Mouse (Mus musculus) limb, embryonic 12.5 days (tissue): ENCODE results near the gene Asic2. TPM values are rescaled to one million over a fixed set of nuclear protein-coding genes. Genes with fewer than 3 reads are reported as not detected.

Source experiments
- ATAC-seq: fragments of 200-750 bp; cut with Nextera tagmentation; 2 replicates; pipeline ENCODE4 v1.8.0; 2017; ENCODE audit warnings: low read depth, moderate TSS enrichment; ENCODE audit not compliant: insufficient number of reproducible peaks, insufficient read depth, low FRiP score, low TSS enrichment
- H3K27ac ChIP-seq: fragments of 300-500 bp; sonication (generic); 2 replicates; pipeline ENCODE4 v1.5.1; 2016; ENCODE audit warnings: mild to moderate bottlenecking, moderate library complexity
- H3K27me3 ChIP-seq: fragments of 300-500 bp; sonication (generic); 2 replicates; pipeline ENCODE4 v1.6.1; 2016; ENCODE audit warnings: mild to moderate bottlenecking, moderate library complexity
- H3K36me3 ChIP-seq: fragments of 300-500 bp; sonication (generic); 2 replicates; pipeline ENCODE4 v1.6.1; 2016; ENCODE audit warnings: mild to moderate bottlenecking, moderate library complexity
- H3K4me1 ChIP-seq: fragments of 300-500 bp; sonication (generic); replicated peaks from 2 replicates; pipeline ENCODE4 v1.6.1; 2016
- H3K4me2 ChIP-seq: fragments of 300-500 bp; sonication (generic); 2 replicates; pipeline ENCODE4 v1.6.1; 2016; ENCODE audit warnings: mild to moderate bottlenecking, moderate library complexity
- H3K4me3 ChIP-seq: fragments of 300-500 bp; sonication (generic); replicated peaks from 2 replicates; pipeline ENCODE4 v1.5.1; 2016; ENCODE audit warnings: mild to moderate bottlenecking
- H3K9ac ChIP-seq: fragments of 300-500 bp; sonication (generic); replicated peaks from 2 replicates; pipeline ENCODE4 v1.6.1; 2016; ENCODE audit warnings: mild to moderate bottlenecking, moderate library complexity
- H3K9me3 ChIP-seq: fragments of 300-500 bp; sonication (generic); 2 replicates; pipeline ENCODE4 v1.6.1; 2016; ENCODE audit warnings: mild to moderate bottlenecking, moderate library complexity
- WGBS: fragments of 180-500 bp; shearing (Covaris S2); methylation state at CpG from one replicate; pipeline ENCODE4 v1.1.7; 2016; 5-methylcytosine and 5-hydroxymethylcytosine counted together
- polyA plus RNA-seq: library from polyadenylated mRNA; unstranded; fragments of >200 nt; fragmentation: Nextera tagmentation; extraction: Ambion mirVana; gene quantifications from 2 replicates; pipeline ENCODE4 v1.2.1, GENCODE M21; 2016

The Asic2 gene
- polyA plus RNA-seq, 1 experiment from 2014 or later = 0.51 TPM

GRCm38 (mm10) chr11:81055446-81056145 is 912.7 kb downstream of the Asic2 start:
- no peak overlapping the region for H3K4me2 ChIP-seq
- no peak overlapping the region for H3K4me3 ChIP-seq
- no peak overlapping the region for H3K9ac ChIP-seq
- no peak for ATAC-seq
- H3K36me3 ChIP-seq = no peaks in the 10 kb centered on the region
- no peaks in the 10 kb centered on the region for H3K9me3 ChIP-seq
- WGBS = 64% methylated on average over 12 of the region's 12 CpGs
- no peaks in the 10 kb centered on the region for H3K27me3 ChIP-seq
- no peaks in the 10 kb centered on the region for H3K4me1 ChIP-seq
- H3K27ac ChIP-seq = no peak overlapping the region

DNA sequence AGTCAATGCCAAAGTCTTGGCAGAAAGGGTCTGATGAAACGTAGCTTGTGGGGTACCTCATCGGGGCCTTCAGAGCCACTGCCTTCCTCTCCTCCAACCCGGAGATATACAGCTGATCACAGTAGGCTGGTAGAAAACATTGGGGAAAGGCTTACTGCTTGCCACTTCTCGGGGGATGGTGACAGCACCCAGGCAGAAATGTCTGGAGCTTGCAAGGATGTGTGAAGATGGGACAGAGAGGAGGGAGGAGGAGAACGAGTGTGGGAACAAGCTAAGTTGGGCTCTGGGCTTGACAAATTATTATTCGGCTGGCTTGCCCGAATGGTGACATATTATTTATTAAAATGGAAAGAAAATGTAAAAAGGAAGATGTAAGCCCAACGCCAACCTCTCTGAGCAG is 914.4 kb downstream of the Asic2 start:
- no peaks in the 10 kb centered on the region for H3K27me3 ChIP-seq
- no peak for ATAC-seq
- H3K9me3 ChIP-seq = no peaks in the 10 kb centered on the region
- H3K36me3 ChIP-seq = no peaks in the 10 kb centered on the region
- no peaks in the 10 kb centered on the region for H3K4me1 ChIP-seq
- no peak overlapping the region for H3K9ac ChIP-seq
- no peak overlapping the region for H3K4me2 ChIP-seq
- 89% methylated on average over 8 of the region's 8 CpGs for WGBS
- no peak overlapping the region for H3K4me3 ChIP-seq
- H3K27ac ChIP-seq = no peak overlapping the region

- 67% methylated on average over 3 of the region's 3 CpGs for WGBS
- H3K9me3 ChIP-seq = no peaks in the 10 kb centered on the region
- no peak for ATAC-seq
These were observed 926.6 kb downstream of the Asic2 start for GRCm38 (mm10) chr11:81041671-81042070.

DNA sequence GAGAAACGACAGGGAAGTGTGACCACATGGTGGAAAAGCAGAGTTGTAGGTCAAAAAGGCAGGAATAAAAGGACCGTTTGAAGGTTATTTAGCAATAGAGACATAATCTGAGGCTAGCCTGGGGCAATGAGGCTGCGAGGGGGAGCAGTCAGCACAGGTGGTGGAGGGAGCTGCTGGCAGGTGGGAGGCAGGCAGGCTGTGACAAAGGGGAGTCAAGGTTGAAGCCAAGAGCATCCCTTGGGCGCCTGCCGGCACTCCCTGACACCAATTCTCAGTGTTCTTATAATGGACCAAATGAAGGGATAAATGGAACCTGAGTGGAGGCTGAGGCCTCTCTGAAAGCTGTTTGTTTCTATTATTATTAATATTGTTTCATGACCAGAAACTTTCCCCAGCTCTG is 928.3 kb downstream of the Asic2 start:
- 50% methylated on average over 5 of the region's 5 CpGs for WGBS
- Histone ChIP-seq H3K36me3 (no peaks in the 10 kb centered on the region), H3K4me1 (no peaks in the 10 kb centered on the region), H3K4me3 (no peak overlapping the region), H3K27ac (no peak overlapping the region), H3K9ac (no peak overlapping the region), H3K4me2 (no peak overlapping the region), H3K9me3 (no peaks in the 10 kb centered on the region), H3K27me3 (peaks cover 33% of the 10 kb centered on the region)
- no peak for ATAC-seq

More at GRCm38 (mm10) chr11:81041671-81042070, 926.6 kb downstream of the Asic2 start:
- Histone ChIP-seq H3K4me3 (no peak overlapping the region), H3K27me3 (peaks cover 33% of the 10 kb centered on the region), H3K27ac (no peak overlapping the region), H3K36me3 (no peaks in the 10 kb centered on the region), H3K9ac (no peak overlapping the region), H3K4me2 (no peak overlapping the region), H3K4me1 (no peaks in the 10 kb centered on the region)

DNA sequence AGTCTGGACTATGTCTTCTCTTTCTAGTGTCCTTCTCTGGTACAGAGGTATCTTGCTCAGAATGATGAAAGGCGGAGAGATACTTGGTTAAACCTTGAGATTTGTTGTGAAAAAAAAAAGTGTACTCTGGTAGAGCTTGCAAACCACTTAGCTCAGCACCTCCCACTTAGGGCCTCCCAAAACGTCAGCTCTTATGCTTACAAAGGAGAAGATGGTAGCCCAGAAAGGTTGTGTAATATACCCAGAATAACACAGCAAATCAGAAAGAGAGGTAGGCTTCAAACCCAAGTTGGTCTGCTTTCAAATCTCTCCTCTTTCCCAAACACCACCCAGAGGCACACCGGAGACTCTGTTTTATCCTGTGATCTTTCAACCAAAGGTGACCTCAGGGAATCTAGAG is 936.1 kb downstream of the Asic2 start:
- Histone ChIP-seq H3K27ac (no peak overlapping the region), H3K4me3 (no peak overlapping the region), H3K4me1 (no peaks in the 10 kb centered on the region), H3K9ac (no peak overlapping the region), H3K27me3 (0 out of 2 replicates have a peak, but pooled peaks cover 3% of the 10 kb centered on the region), H3K9me3 (no peaks in the 10 kb centered on the region; the same call in 1 of the 2 replicates), H3K36me3 (no peaks in the 10 kb centered on the region), H3K4me2 (no peak overlapping the region)
- no peak for ATAC-seq
- 82% methylated on average over 3 of the region's 3 CpGs for WGBS

DNA sequence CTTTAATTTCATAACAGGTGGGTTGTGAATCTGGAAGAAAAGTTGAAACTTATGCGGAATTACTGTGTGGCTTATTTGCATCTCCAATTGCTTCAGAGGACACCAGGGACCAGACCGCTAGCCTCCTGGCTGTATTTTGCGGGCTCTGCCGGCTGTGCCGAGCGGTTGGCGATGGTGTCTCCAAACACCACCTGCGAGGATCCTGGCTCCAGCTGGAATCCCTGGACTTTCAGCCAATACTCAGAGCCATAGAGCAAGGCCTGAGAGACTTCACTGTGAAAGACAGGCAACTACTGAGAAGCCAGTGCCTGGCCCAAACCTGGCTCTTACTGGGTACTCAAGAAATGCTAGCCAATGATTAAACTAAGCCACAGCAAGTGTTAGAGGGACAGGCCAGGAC is 953.5 kb downstream of the Asic2 start:
- H3K27me3 ChIP-seq = no peaks in the 10 kb centered on the region
- no peak overlapping the region for H3K4me3 ChIP-seq
- H3K27ac ChIP-seq = no peak overlapping the region
- H3K9me3 ChIP-seq = no peaks in the 10 kb centered on the region; the same call in 1 of the 2 replicates
- no peak overlapping the region for H3K9ac ChIP-seq
- WGBS = 95% methylated on average over 8 of the region's 8 CpGs
- no peaks in the 10 kb centered on the region for H3K36me3 ChIP-seq
- H3K4me2 ChIP-seq = no peak overlapping the region
- no peaks in the 10 kb centered on the region for H3K4me1 ChIP-seq
- no peak for ATAC-seq

GRCm38 (mm10) chr11:81013501-81013900 is 954.8 kb downstream of the Asic2 start:
- WGBS = 88% methylated on average over 6 of the region's 6 CpGs
- H3K4me2 ChIP-seq = no peak overlapping the region

DNA sequence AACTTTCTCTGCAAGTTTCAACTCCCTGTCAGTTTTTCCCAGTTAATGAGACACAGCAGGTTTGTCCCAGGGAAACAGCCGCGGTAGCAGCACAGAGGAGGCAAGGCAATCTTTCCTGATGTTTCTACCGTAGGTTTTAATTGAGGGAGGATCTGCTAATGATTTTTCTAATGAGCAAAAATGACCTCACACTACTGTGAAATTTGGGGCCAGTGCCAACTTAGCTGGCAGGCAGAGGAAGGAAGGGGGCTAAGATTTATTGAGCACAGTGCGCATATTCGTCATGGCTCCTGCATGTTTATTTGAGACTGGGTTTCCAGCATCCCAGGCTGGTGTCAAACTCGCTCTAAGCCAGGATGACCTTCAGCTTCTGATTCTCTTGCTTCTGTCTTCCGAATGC is 957.5 kb downstream of the Asic2 start:
- H3K27ac ChIP-seq = no peak overlapping the region
- no peaks in the 10 kb centered on the region for H3K4me1 ChIP-seq
- H3K4me3 ChIP-seq = no peak overlapping the region
- H3K4me2 ChIP-seq = no peak overlapping the region
- no peaks in the 10 kb centered on the region for H3K36me3 ChIP-seq
- WGBS = 53% methylated on average over 7 of the region's 7 CpGs
- no peak for ATAC-seq
- no peak overlapping the region for H3K9ac ChIP-seq
- H3K27me3 ChIP-seq = no peaks in the 10 kb centered on the region
- H3K9me3 ChIP-seq = no peaks in the 10 kb centered on the region; the same call in 1 of the 2 replicates

More at GRCm38 (mm10) chr11:81013501-81013900, 954.8 kb downstream of the Asic2 start:
- Histone ChIP-seq H3K27ac (no peak overlapping the region), H3K9ac (no peak overlapping the region), H3K4me3 (no peak overlapping the region), H3K4me1 (no peaks in the 10 kb centered on the region), H3K27me3 (no peaks in the 10 kb centered on the region), H3K36me3 (no peaks in the 10 kb centered on the region), H3K9me3 (no peaks in the 10 kb centered on the region; the same call in 1 of the 2 replicates)
- ATAC-seq = no peak

DNA sequence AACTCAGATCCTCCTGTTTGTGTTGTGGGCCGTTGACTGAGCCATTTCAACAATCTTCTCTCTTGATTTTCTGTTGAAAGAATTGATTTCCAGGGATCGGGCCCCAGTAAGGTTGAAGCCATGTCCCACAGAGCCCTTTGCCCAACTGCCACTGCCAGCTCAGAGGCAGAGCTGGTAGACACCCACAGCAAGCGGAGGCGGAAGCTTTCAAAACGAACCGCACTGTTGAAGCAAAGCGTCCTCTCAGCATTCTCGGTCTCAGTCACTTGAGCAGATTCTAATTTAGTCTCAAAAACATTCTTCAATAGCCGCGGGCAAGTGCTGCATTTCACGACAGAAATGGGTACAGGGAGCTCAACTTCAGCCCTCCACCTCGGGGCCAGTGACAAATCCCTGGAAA is 958.9 kb downstream of the Asic2 start:
- no peak overlapping the region for H3K4me3 ChIP-seq
- H3K27ac ChIP-seq = no peak overlapping the region
- no peak for ATAC-seq
- no peak overlapping the region for H3K9ac ChIP-seq
- H3K4me2 ChIP-seq = no peak overlapping the region
- no peaks in the 10 kb centered on the region for H3K27me3 ChIP-seq
- H3K9me3 ChIP-seq = no peaks in the 10 kb centered on the region
- no peaks in the 10 kb centered on the region for H3K4me1 ChIP-seq
- H3K36me3 ChIP-seq = no peaks in the 10 kb centered on the region
- WGBS = 90% methylated on average over 12 of the region's 12 CpGs

DNA sequence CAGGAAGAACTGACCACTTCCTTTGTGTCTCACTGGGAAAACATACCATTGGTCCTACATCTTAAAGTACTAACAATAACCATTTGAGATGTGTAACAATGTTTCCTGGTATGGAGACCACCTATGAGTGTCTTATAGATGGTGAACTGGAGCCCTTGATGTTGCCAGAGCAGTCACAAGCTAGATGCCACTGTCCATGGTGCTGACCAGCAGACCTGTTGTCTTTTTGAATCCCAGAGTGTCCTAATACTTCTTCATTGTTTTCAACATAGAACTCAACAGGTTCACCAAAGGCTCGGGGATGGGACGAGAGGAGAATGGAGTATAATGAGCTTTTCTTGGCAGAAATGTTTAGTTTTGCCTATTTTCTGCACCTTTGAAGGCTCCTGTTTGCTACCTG is 962.4 kb downstream of the Asic2 start:
- WGBS = 67% methylated on average over 2 of the region's 2 CpGs
- Histone ChIP-seq H3K4me1 (no peaks in the 10 kb centered on the region), H3K9ac (no peak overlapping the region), H3K36me3 (no peaks in the 10 kb centered on the region), H3K4me3 (no peak overlapping the region), H3K27ac (no peak overlapping the region), H3K4me2 (no peak overlapping the region), H3K9me3 (no peaks in the 10 kb centered on the region), H3K27me3 (no peaks in the 10 kb centered on the region)
- ATAC-seq = no peak

- Histone ChIP-seq H3K9ac (no peak overlapping the region), H3K4me3 (no peak overlapping the region), H3K27me3 (no peaks in the 10 kb centered on the region), H3K36me3 (no peaks in the 10 kb centered on the region), H3K4me2 (no peak overlapping the region), H3K4me1 (no peaks in the 10 kb centered on the region), H3K27ac (no peak overlapping the region), H3K9me3 (no peaks in the 10 kb centered on the region)
- ATAC-seq = no peak
- WGBS = 71% methylated on average over 10 of the region's 10 CpGs
These were observed 965.4 kb downstream of the Asic2 start for GRCm38 (mm10) chr11:81002769-81003430.
